Mouse (Mus musculus) ZHBTc4 (cell line): ENCODE results near the gene Gpr62.
A peak's percentile ranks its signal among the peaks of the same experiment; 100 is the strongest.

Experiments
- DNase-seq: peaks from one replicate; pipeline ENCODE4 v3.0.0-alpha.2; 2011; ENCODE audit warnings: low read depth, low spot score

Gene Gpr62

DNA sequence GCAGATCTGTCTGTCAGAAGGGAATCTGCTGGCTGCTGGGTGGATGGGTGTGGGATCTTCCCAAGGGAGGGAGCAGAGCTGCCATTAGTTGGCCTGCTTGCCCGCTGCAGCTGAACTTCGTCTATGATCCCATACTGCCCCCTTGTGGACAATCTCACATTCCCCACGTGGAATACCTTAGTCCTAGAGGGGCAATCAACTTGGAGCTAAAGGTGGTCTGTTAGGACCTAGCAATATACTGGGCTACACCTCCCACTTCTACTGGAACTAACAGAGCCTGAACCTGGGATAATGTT, 43.9 kb downstream of the Gpr62 start:
- peak; percentile 93 for DNase-seq

DNA sequence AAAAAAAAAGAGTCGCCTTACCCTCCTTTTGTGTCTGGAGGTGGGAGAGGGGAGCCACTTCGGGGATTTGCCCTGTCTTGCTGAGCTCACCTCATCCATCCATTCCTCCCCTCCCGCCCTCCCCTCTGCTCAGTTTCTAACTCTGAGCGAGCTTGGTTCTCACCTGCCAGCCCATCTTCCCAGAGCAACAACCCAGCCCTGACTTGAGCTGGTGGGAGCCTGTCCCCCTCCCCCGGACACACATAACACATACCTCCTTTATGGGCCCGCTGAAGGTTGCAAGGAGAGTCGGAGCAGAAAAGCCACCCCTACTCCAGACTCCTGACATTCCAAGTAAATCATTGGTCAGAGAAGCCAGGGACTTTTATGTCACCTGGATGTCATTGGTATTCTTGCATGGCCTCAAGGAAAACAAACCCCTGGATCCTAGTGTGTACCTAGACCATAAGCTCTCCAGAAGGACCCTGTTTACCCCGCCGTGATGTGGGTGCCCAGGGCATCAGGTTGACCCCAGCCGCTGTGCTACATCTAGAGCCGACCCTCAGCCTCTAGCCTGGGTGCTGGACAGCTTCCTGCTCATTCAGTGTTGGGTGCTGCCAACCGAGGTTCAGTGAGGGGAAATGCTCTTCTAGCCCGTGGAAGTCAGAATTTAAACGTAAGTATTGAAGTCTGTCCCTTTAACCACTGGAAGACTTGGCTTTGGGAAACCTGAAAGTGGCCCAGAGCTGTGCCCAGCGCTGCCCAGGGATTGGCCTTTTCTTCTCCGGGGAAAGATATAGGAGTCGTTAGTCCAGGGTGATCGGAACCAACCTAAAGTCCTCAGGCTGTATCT, 44.5 kb downstream of the Gpr62 start:
- no peak for DNase-seq

DNA sequence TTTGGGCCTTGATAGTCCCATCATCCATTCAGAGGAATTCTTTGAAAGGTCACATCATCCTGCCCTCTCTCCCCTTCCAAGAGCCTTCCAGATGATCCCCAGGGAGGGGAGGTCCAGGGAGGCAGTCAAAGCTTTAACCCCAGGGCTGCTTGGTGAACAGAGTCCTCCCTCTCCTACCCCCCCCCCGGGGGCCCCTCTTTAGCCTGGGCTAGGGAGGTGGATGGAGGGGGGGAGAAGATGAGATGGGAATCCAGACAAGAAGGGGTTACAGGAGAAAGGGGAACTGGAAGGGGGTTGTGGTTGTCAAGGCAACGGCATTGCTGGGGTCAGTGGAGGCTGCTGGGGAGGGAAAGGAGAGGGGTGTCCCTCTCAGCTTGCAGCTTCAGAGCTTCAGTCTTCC, 45.1 kb downstream of the Gpr62 start:
- no peak for DNase-seq

DNA sequence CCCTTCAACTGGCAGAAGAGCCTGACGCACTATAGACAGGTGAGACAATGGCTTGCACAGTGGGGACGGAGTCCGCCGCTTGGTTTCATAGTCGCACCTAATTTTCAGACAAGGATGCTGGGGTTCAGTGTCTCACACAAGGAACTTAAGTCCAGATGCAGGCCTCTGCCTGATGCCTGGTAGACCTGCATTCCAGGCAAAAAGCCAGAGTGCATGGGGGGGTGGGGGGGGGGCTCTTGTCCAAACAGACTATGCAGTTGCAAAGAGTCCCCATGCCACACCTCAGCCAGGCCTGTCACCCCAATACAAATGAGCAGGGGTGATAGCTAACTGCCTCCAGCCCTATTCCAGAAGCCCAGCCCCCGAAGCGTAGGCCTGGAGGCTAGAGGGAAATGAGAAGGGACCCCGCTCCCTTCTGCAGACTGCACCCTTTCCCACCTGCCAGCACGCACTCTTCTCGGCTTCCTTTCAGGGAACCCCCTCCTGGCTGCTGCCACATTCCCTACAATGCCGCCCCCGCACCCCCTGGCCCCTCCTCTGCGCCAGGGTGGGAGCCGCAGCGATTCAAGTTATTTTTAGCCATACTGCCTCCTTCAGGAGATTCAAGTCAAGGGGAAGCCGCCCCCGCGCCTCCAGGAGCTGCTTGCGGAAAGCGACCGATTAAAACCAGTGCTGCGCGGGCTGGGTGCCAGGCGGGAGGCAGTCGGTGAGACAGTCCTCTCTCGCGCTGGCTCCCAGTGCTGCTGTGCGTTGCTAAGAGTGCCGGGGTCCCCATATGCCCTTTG, 47.7 kb downstream of the Gpr62 start:
- DNase-seq = peak; percentile 64

DNA sequence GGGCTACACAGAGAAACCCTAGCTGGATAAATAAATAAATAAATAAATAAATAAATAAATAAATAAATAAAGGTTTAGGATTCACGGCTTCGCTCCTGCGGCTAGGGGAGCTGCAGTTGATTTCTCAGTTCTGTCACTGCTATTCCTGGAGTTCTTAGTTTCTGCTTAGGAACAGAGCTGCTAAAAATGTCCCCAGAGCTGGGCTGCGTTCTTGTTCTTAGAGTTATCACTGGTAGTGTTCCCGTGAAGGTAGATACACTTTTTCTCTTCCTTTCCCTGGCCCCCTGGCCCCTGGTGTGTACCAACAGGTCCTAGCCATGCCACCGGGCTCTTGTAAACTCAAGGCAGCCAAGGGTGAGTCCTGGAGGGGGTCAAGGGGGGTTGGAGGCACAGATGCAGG, 48.9 kb downstream of the Gpr62 start:
- DNase-seq = no peak
